Mouse (Mus musculus) spleen, adult 2 months (tissue): Measurements from ENCODE around the gene Pcp4l1.

Experiments
- CTCF ChIP-seq: fragments of 200-500 bp; IDR thresholded peaks from 2 replicates; pipeline ENCODE4 v1.5.1; 2011; ENCODE audit warnings: mild to moderate bottlenecking, inconsistent platforms; ENCODE audit not compliant: insufficient read depth, insufficient read length, insufficient replicate concordance; ENCODE audit errors: extremely low read depth
- POLR2A ChIP-seq: fragments of 200-500 bp; IDR thresholded peaks from 2 replicates; pipeline ENCODE4 v1.6.1; 2011; ENCODE audit warnings: low read depth, low read length, inconsistent platforms

DNA sequence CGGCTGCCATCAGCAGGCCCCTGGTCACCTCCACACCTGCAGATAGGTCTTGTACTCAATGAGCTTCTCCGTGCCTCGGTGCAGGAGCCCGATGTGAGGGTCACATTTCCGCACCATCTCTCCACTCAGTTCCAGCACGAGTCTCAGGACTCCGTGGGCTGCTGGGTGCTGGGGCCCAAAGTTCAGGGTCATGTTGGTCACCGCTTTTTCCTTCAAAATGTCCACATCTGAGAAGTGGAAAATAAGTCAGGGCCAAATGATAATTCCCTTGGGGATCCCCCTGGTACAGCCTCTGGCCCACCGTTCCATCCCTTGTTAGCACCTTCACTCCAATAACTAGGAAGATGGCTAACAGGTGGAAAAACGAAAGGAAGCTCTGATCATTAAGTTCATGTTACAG, 44.8 kb upstream of the Pcp4l1 start:
- TF ChIP-seq CTCF = no peak
- no peak for TF ChIP-seq POLR2A
